Mouse (Mus musculus): ENCODE measurements around the gene Gmnn. TPM values are rescaled to one million over a fixed set of nuclear protein-coding genes. Genes with fewer than 3 reads are reported as not detected.

Gene Gmnn
- total and polyA plus RNA-seq, 2 experiments from 2014 or later, result 28.2 to 71.7 TPM

DNA sequence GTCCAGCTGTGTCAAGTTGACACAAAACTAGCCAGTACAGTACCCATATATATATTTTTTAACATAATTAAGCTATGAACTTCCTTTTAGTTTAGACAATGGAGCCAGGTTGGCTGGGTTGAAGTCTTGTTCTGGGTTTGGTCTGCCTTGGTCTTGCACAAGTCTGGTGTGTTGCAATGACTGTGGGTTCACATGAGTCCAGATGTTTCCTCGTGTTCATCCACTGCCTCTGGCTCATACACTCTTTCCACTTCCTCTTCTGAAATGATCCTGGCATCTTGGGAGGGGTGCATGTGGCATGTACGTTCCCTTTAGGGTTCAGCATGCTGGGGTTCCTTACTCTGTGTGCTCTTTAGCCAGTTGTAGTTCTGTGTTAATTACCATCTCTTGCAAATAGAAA, 29.6 kb upstream of the Gmnn start:
- DNase-seq (ENCODE audit: low spot score) (no peak), ATAC-seq (ENCODE audit: insufficient read depth, low read depth) (no peak)
- Histone ChIP-seq H3K27ac (ENCODE audit: low read depth) (no peak overlapping the region), H3K9ac (replicated peaks; ENCODE audit: low read depth, low read length) (no peak overlapping the region), H3K36me3 (replicated peaks; ENCODE audit: control insufficient read depth, insufficient read depth, low read length) (no peaks in the 10 kb centered on the region), H3K4me3 (ENCODE audit: low read depth, low read length) (no peak overlapping the region), H3K4me2 (ENCODE audit: low read depth, low read length) (no peak overlapping the region), H3K9me3 (replicated peaks; ENCODE audit: control insufficient read depth, low read length) (no peaks in the 10 kb centered on the region), H3K4me1 (ENCODE audit: control insufficient read depth, insufficient read depth) (no peaks in the 10 kb centered on the region), H3K27me3 (ENCODE audit: control insufficient read depth, insufficient read depth, low read length) (no peaks in the 10 kb centered on the region)
- WGBS, result 71% methylated on average over 2 of the region's 2 CpGs
- TF ChIP-seq EP300 (IDR thresholded peaks at IDR 0.05; ENCODE audit: low read depth), result no peak
- no peak for TF ChIP-seq CTCF (IDR thresholded peaks at IDR 0.05; ENCODE audit: low read depth)

DNA sequence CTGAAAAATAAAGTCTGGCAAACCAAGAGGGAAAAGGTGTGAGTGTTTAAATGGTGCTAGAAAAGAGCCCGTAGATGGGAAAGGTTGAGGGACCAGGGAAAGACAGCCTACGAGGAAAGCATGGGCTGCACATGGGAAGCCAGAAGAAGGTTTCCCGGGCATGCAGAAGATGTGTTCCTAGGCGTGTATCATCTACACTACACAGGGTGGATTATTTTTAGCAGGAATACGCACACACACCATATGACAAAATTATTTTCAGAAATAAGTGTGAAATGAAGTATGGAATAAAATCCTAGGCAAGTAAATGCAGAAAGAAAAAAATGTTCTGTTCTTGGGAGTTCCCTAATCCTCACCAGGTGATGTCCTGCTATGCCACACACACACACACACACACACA, 25.8 kb upstream of the Gmnn start:
- H3K9me3 ChIP-seq (replicated peaks; ENCODE audit: control insufficient read depth, low read length), result no peaks in the 10 kb centered on the region
- 83% methylated on average over 5 of the region's 5 CpGs for WGBS
- ATAC-seq (ENCODE audit: insufficient read depth, low read depth), result no peak
- H3K27me3 ChIP-seq (ENCODE audit: control insufficient read depth, insufficient read depth, low read length), result no peaks in the 10 kb centered on the region
- no peak overlapping the region for H3K4me2 ChIP-seq (ENCODE audit: low read depth, low read length)
- no peak for TF ChIP-seq CTCF (IDR thresholded peaks at IDR 0.05; ENCODE audit: low read depth)
- TF ChIP-seq EP300 (IDR thresholded peaks at IDR 0.05; ENCODE audit: low read depth), result no peak
- no peaks in the 10 kb centered on the region for H3K4me1 ChIP-seq (ENCODE audit: control insufficient read depth, insufficient read depth)
- no peak overlapping the region for H3K9ac ChIP-seq (replicated peaks; ENCODE audit: low read depth, low read length)
- no peaks in the 10 kb centered on the region for H3K36me3 ChIP-seq (replicated peaks; ENCODE audit: control insufficient read depth, insufficient read depth, low read length)
- H3K27ac ChIP-seq (ENCODE audit: low read depth), result no peak overlapping the region
- DNase-seq (ENCODE audit: low spot score), result no peak
- H3K4me3 ChIP-seq (ENCODE audit: low read depth, low read length), result no peak overlapping the region

DNA sequence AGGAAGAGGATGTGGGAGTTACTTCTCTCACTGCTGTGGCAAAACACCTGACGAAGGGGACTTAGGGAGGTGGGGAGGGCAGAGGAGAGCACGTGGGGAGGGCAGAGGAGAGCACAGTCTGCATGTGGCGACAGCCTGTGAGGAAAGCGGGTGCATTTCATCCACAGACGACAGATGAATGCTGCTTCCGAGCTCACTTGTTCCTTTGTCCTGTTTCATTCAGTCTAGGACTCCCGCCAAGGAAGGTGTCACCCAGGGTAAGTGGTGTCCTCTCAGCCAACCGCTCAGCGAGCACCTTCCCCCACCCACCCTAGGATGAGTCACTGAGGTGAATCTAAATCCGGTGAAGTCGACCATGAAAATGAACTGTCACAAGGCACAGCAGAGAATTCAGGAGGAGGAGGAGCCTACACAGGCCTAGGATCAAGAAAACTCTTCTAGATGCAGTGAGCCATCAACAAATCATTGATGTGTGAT, 24.3 kb upstream of the Gmnn start:
- H3K27ac ChIP-seq (ENCODE audit: low read depth), result no peak overlapping the region
- H3K36me3 ChIP-seq (replicated peaks; ENCODE audit: control insufficient read depth, insufficient read depth, low read length), result no peaks in the 10 kb centered on the region
- H3K4me3 ChIP-seq (ENCODE audit: low read depth, low read length), result no peak overlapping the region
- peak; percentile 78 for ATAC-seq (ENCODE audit: insufficient read depth, low read depth)
- no peaks in the 10 kb centered on the region for H3K9me3 ChIP-seq (replicated peaks; ENCODE audit: control insufficient read depth, low read length)
- no peaks in the 10 kb centered on the region for H3K27me3 ChIP-seq (ENCODE audit: control insufficient read depth, insufficient read depth, low read length)
- DNase-seq (ENCODE audit: low spot score), result no peak
- TF ChIP-seq EP300 (IDR thresholded peaks at IDR 0.05; ENCODE audit: low read depth) (no peak), CTCF (IDR thresholded peaks at IDR 0.05; ENCODE audit: low read depth) (no peak)
- no peak overlapping the region for H3K4me2 ChIP-seq (ENCODE audit: low read depth, low read length)
- H3K4me1 ChIP-seq (ENCODE audit: control insufficient read depth, insufficient read depth), result no peaks in the 10 kb centered on the region
- no peak overlapping the region for H3K9ac ChIP-seq (replicated peaks; ENCODE audit: low read depth, low read length)
- 35% methylated on average over 11 of the region's 11 CpGs for WGBS

DNA sequence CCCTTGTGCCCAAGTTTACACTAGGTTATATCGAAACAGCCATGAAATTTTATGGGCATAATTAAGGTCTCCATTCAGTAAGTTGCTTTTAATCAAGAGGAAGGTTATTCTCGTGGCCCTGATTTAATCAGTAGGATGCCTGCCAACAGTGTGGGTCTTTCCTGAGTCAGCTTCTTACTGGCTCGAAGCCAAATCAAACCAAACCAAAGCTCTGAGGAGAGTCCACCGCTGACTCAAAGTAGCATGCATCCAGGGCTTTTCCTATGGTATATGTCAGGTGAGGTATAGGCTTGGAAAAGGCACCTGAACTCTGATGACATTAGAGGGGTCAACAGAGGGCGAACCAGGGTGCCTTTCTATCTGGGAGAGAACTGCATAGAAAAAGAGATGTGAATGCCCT, 20.2 kb upstream of the Gmnn start:
- no peak overlapping the region for H3K27ac ChIP-seq (ENCODE audit: low read depth)
- 45% methylated on average over 5 of the region's 5 CpGs for WGBS
- H3K9me3 ChIP-seq (replicated peaks; ENCODE audit: control insufficient read depth, low read length), result no peaks in the 10 kb centered on the region
- DNase-seq (ENCODE audit: low spot score) (no peak), ATAC-seq (ENCODE audit: insufficient read depth, low read depth) (no peak)
- H3K36me3 ChIP-seq (replicated peaks; ENCODE audit: control insufficient read depth, insufficient read depth, low read length), result no peaks in the 10 kb centered on the region
- no peak overlapping the region for H3K4me3 ChIP-seq (ENCODE audit: low read depth, low read length)
- TF ChIP-seq CTCF (IDR thresholded peaks at IDR 0.05; ENCODE audit: low read depth), result no peak
- no peak for TF ChIP-seq EP300 (IDR thresholded peaks at IDR 0.05; ENCODE audit: low read depth)
- no peak overlapping the region for H3K4me2 ChIP-seq (ENCODE audit: low read depth, low read length)
- H3K4me1 ChIP-seq (ENCODE audit: control insufficient read depth, insufficient read depth), result no peaks in the 10 kb centered on the region
- H3K9ac ChIP-seq (replicated peaks; ENCODE audit: low read depth, low read length), result no peak overlapping the region
- no peaks in the 10 kb centered on the region for H3K27me3 ChIP-seq (ENCODE audit: control insufficient read depth, insufficient read depth, low read length)

DNA sequence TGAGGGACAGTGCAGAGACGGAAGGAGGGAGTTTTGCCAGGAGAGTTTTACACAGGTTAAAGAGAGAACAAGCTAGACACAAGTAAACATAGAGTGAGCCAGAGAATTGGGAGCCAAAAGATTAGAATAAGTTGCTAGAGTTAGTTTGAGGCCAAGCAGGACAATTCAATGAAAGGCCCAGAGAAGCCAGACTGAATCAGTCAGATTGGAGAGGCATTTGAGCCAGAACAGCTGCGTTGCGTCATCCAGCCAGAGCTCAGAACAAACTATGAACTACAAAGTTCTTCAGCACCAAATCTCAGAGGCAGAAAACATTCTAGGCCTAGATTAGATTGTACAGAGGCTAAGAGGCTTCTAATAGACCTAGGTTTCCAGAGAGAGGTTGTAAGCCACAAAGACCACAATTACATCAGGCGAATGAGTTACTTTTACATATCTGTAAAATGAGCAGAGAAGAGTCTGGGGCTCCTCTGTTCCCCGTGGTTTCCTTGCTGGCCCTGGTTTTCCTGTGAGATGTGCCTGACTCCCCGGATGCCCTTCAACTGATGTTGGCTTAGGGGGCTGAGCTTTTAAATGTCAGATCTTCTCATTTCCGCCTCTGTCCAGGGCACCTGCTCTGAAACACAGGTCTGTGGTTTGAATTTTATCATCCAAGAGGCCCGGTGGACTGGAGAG, 17.1 kb upstream of the Gmnn start:
- H3K9me3 ChIP-seq (replicated peaks; ENCODE audit: control insufficient read depth, low read length), result no peaks in the 10 kb centered on the region
- H3K4me1 ChIP-seq (ENCODE audit: control insufficient read depth, insufficient read depth), result no peaks in the 10 kb centered on the region
- no peak overlapping the region for H3K4me3 ChIP-seq (ENCODE audit: low read depth, low read length)
- WGBS, result 59% methylated on average over 8 of the region's 8 CpGs
- no peaks in the 10 kb centered on the region for H3K36me3 ChIP-seq (replicated peaks; ENCODE audit: control insufficient read depth, insufficient read depth, low read length)
- no peaks in the 10 kb centered on the region for H3K27me3 ChIP-seq (ENCODE audit: control insufficient read depth, insufficient read depth, low read length)
- no peak overlapping the region for H3K27ac ChIP-seq (ENCODE audit: low read depth)
- TF ChIP-seq CTCF (IDR thresholded peaks at IDR 0.05; ENCODE audit: low read depth), result no peak
- TF ChIP-seq EP300 (IDR thresholded peaks at IDR 0.05; ENCODE audit: low read depth), result no peak
- ATAC-seq (ENCODE audit: insufficient read depth, low read depth), result no peak
- H3K9ac ChIP-seq (replicated peaks; ENCODE audit: low read depth, low read length), result no peak overlapping the region
- DNase-seq (ENCODE audit: low spot score), result no peak
- H3K4me2 ChIP-seq (ENCODE audit: low read depth, low read length), result no peak overlapping the region

DNA sequence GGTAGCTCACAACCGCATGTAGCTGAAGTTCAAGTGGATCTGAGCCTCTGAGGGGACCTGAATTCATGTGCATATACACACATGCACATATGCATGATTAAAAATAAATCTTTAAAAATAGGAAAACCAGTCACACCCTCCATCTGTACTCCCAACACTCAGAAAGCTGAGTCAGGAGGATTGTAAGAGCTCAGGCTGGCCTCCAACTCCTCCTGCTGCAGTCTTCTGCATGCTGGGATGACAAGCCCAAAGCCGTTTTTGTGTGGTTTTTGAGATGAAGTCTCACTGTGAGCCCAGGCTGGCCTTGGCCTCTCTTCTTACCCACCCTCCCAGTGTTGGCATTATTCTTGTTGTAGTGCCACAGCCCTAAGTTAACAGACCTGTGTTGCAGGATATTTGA, 16.3 kb upstream of the Gmnn start:
- no peaks in the 10 kb centered on the region for H3K4me1 ChIP-seq (ENCODE audit: control insufficient read depth, insufficient read depth)
- H3K27ac ChIP-seq (ENCODE audit: low read depth), result no peak overlapping the region
- H3K9ac ChIP-seq (replicated peaks; ENCODE audit: low read depth, low read length), result no peak overlapping the region
- no peak overlapping the region for H3K4me2 ChIP-seq (ENCODE audit: low read depth, low read length)
- TF ChIP-seq CTCF (IDR thresholded peaks at IDR 0.05; ENCODE audit: low read depth), result no peak
- no peak for TF ChIP-seq EP300 (IDR thresholded peaks at IDR 0.05; ENCODE audit: low read depth)
- no peaks in the 10 kb centered on the region for H3K36me3 ChIP-seq (replicated peaks; ENCODE audit: control insufficient read depth, insufficient read depth, low read length)
- H3K9me3 ChIP-seq (replicated peaks; ENCODE audit: control insufficient read depth, low read length), result no peaks in the 10 kb centered on the region
- WGBS, result 68% methylated on average over 2 of the region's 2 CpGs
- no peak for ATAC-seq (ENCODE audit: insufficient read depth, low read depth)
- H3K4me3 ChIP-seq (ENCODE audit: low read depth, low read length), result no peak overlapping the region
- no peaks in the 10 kb centered on the region for H3K27me3 ChIP-seq (ENCODE audit: control insufficient read depth, insufficient read depth, low read length)
- no peak for DNase-seq (ENCODE audit: low spot score)

Measured in heart, postnatal 0 days (tissue).